Mouse (Mus musculus): ENCODE data around the gene Ryr2.

GRCm38 (mm10) chr13:11927727-11928126 lies 179.0 kb downstream of the Ryr2 start:
- no peak for TF ChIP-seq POLR2A (IDR thresholded peaks at IDR 0.05; ENCODE audit: extremely low read depth, insufficient read depth, low read length)
- TF ChIP-seq CTCF (IDR thresholded peaks at IDR 0.05; ENCODE audit: low read depth, low read length): no peak
